Mouse (Mus musculus) liver, postnatal 0 days (tissue): Measurements from ENCODE around the gene 4430402I18Rik.

Experiments used
- CTCF ChIP-seq: sonication (generic); IDR thresholded peaks from 2 replicates; pipeline ENCODE4 v1.5.1; 2016; ENCODE audit warnings: antibody characterized with exemption, low read depth
- EP300 ChIP-seq: IDR thresholded peaks from 2 replicates; pipeline ENCODE4 v1.6.1; 2016; ENCODE audit warnings: antibody characterized with exemption, low read depth, mild to moderate bottlenecking

DNA sequence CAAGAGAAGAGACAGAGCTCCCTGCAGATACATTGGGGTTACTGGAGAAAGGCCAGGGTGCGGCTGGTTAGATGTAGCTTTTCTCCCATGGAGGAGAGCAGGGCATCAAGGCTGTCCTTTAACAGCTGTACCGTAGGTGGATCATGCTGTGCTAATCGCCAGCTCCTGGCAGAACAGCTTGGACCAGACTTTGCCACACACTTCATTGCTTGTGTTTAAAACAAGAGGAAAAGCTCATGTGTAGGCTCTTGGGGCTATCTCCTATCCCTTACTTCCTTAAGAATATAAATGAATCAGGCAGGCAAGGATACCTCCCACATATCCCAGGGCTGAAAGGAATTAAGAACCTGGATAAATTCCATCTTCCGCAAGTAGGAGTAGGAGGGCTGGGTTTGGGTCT lies 64.8 kb downstream of the 4430402I18Rik start:
- no peak for TF ChIP-seq CTCF
- TF ChIP-seq EP300, result no peak
